Mouse (Mus musculus) mesoderm, embryonic 11.5 days (tissue): ENCODE results near the gene Fa2h.
"Not testable (repeated sequence)": the region's sequence is repeated elsewhere in the genome, so short reads cannot be mapped to it uniquely, and the experiment has no call there.

Experiments used
- DNase-seq: peaks from one replicate; pipeline ENCODE4 v3.0.0-alpha.2; 2012; ENCODE audit warnings: low read depth, low spot score

Fa2h gene

GRCm38 (mm10) chr8:111358905-111359304, 34.7 kb downstream of the Fa2h start:
- no peak for DNase-seq

DNA sequence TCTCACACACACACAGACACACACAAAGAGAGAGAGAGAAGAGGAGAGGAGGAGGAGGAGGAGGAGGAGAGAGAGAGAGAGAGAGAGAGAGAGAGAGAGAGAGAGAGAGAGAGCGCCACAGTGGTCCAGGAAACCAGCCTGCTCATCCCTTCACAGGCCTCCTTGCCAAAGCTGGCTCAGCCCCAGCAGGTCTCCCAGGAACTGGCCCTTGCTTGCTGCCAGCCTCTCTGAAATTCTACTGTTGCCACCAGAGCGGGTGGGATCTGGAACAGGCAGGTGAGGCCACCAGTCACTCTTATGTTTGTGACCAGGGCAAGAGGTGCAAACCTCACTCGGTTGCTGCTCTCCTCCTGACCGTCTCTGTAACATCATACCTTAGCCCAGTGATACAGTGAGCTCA, 36.2 kb downstream of the Fa2h start:
- no peak for DNase-seq

GRCm38 (mm10) chr8:111353497-111353896, 40.1 kb downstream of the Fa2h start:
- DNase-seq: no peak

- DNase-seq: no peak
These were observed 41.3 kb downstream of the Fa2h start for GRCm38 (mm10) chr8:111352289-111352688.

- DNase-seq: no peak
These were observed 43.0 kb downstream of the Fa2h start for GRCm38 (mm10) chr8:111350577-111350976.

GRCm38 (mm10) chr8:111343225-111343624, 50.4 kb downstream of the Fa2h start:
- peak; percentile 75 for DNase-seq

- DNase-seq: no peak
These were observed 53.4 kb downstream of the Fa2h start for GRCm38 (mm10) chr8:111340186-111340585.

DNA sequence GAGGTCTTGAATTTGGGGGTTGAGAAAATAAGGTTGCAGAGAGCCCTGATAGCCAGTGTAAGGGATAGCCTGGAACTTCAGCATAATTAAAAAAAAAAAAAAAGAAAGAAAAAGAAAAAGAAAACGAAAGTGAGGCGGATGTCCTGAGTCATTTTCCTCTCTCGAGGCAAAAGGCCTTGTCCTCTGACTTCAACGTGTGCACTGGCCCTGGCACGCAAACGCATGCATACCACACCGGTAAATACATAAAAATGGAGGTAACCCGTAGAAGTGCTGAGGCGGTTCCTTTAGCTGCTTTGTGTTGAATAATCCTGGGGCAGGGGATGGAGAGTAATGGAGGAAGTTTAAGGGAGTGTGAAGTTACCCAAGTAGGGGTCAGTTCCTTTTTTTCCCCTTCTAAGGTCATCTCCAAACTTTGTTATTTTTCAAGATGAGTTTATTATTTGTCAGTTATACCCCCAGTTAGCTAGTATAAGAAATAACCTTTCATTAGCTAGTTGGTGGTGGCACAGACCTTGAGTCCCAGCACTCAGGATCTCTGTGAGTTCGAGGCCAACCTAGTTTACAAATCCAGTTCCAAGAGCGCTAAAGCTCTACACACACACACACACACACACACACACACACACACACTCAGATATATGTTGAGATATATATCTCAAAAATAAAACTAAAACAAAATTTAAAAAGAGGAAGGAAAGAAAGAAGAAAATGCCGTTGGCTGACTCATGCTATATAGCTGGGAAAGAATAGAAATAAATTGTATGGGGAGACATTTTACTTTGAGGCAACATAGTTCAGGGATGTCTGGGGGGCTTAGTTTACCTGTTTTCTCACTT, 55.0 kb downstream of the Fa2h start:
- DNase-seq: no peak

GRCm38 (mm10) chr8:111337890-111338347, 55.7 kb downstream of the Fa2h start, which contains the start of gene Mlkl:
Gene Mlkl (minus strand): TSS chr8:111338177.
- DNase-seq: peak; percentile 53

GRCm38 (mm10) chr8:111337311-111337889, 56.2 kb downstream of the Fa2h start:
- DNase-seq: no peak

DNA sequence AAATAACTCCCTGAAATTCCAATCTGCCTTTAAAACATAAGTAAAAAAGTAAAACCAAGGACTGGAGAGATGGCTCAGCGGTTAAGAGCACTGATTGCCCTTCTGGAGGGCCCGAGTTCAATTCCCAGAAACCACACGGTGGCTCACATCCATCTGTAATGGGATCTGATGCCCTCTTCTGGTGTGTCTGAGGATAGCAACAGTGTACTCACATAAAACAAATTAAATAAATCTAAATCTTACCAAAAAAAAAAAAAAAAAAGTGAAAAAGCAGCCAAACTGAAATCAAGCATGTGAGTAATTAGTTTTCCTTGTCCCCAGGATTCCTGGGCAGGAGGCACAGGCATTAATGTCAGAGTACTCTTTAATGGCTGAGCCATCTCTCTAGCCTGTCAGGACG, 56.9 kb downstream of the Fa2h start:
- no peak for DNase-seq

- DNase-seq: no peak
These were observed 68.3 kb downstream of the Fa2h start for GRCm38 (mm10) chr8:111325222-111325790.

DNA sequence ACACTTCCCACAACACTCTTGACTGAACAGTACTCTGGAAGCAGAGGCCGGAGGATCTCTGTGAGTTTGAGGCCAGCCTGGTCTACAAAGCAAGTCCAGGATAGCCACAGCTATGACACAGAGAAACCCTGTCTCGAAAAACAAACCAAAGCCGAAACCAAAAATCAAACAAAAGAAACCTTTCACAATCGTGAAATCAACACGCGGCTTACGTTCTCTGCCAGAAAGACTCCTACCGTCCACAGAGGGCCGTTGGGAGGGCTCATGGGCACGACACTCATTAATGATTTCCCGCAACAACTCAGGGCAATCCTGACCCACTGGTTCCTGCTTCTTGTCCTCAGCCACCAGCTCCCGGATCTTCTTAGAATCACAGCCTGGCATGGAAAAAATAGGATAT, 78.9 kb downstream of the Fa2h start:
- DNase-seq: no peak

- not testable (repeated sequence) for DNase-seq
These were observed 79.7 kb downstream of the Fa2h start for GRCm38 (mm10) chr8:111313961-111314360.

- no peak for DNase-seq
These were observed 80.9 kb downstream of the Fa2h start for GRCm38 (mm10) chr8:111312758-111313162.

- DNase-seq: not testable (repeated sequence)
These were observed 83.6 kb downstream of the Fa2h start for GRCm38 (mm10) chr8:111310006-111310405.

DNA sequence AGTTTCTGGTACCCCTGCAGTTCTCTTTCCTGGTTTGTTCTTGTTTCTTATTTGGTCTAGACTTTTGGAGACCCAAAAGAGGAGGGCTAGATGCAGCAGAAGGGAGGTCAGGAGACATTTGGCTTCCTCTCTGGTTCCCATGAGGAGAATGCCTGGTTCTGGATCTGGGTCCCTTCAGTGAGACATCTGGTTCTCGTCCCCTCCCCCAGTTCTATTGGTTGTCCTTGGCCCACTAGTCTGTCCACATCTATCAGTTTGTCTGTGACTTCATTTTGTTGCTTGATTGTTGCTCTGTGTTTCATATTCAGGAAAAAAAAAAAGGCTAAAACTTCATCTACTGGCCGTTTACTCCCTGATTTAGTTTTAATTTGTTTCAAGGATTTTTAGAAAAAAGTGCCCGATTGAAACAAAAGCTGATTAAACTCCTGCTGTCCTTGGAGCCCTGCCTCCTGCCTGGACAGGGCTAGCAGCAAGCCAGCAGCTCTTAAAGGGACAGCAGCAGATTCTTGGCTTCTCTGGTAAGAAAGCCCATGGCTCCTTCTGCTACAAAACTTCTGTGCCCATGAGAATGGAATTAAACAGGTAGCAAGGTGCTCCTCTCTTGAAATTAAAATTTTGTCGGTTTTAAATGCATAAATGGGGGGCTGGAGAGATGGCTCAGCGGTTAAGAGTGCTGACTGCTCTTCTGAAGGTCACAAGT, 88.4 kb downstream of the Fa2h start:
- no peak for DNase-seq

GRCm38 (mm10) chr8:111304359-111304758, 89.3 kb downstream of the Fa2h start:
- no peak for DNase-seq

GRCm38 (mm10) chr8:111303076-111303803, 90.4 kb downstream of the Fa2h start:
- DNase-seq: not testable (repeated sequence)

DNA sequence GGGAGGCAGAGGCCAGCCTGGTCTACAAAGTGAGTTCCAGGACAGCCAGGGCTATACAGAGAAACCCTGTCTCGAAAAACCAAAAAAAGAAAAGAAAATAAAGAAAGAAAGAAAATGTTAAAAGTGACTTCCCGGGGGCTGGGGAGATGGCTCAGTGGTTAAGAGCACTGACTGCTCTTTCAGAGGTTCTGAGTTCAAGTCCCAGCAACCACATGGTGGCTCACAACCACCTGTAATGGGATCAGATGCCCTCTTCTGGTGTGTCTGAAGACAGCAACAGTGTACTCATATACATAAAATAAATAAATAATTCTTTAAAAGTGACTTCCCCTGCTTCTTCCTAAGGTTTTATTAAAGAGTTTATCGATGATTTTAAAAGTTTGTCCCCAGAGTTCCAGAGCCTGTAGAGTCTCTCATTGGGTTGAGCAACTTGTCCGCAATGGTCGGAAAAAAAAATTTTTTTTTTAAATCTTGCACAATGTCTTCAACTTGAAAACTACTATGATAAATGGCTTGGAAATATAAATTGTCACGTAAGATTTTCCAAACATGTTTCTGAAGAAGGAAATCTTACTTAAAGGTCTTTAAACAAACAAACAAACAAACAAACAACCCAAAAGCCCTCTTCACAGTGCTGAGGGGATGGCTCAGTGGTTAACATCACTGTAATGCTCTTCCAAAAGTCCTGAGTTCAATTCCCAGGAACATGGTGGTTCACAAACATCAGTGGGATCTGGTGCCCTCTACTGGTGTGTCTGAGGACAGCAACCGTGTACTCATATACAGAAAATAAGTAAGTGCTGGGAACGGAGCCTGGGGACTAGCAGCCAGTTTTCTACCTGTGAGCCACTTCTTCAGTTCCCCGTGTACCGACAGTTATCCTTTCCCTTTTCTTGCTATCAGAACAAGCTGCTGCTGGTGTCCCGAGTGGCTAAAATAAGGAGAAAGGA, 92.8 kb downstream of the Fa2h start:
- DNase-seq: no peak
